Mouse (Mus musculus) left cerebral cortex, postnatal 4 days (tissue): ENCODE results near the gene Syt1. TPM values are rescaled to one million over a fixed set of nuclear protein-coding genes. Genes with fewer than 3 reads are reported as not detected.

Experiments used
- DNase-seq: peaks from one replicate; pipeline ENCODE4 v3.0.0-alpha.2; 2022
- intact Hi-C: fragments of 180-260 bp; cut with DNase I; formaldehyde crosslinking; loops from one replicate; pipeline ENCODE4 v1.15.1; 2025
- total RNA-seq, 2 experiments: library from RNA; stranded (reverse); gene quantifications; 2 replicates each; pipeline ENCODE4 v1.2.3; 2021

The Syt1 gene
- total RNA-seq, 2 experiments from 2014 or later, result 424 to 437 TPM

DNA sequence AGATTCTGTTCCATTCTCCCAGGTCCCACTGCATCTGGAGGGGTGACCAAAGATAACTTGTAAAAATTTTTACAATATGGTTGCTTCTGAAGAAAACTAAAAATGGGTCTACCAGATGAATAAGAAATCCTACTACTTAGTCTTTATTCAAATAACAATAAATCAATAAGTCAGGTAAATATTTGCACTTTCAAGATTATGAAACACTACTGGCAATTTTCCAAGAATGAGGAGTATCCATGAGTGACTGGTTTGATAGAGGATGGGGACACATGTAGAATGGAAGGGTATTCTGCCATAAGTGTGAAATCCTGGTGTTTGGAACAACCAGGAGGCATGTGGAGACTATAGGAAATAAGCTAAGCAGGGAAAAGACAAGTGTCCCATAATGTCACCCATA, 124.0 kb downstream of the Syt1 start:
- intact Hi-C loops, result no loop called here
- no peak for DNase-seq

DNA sequence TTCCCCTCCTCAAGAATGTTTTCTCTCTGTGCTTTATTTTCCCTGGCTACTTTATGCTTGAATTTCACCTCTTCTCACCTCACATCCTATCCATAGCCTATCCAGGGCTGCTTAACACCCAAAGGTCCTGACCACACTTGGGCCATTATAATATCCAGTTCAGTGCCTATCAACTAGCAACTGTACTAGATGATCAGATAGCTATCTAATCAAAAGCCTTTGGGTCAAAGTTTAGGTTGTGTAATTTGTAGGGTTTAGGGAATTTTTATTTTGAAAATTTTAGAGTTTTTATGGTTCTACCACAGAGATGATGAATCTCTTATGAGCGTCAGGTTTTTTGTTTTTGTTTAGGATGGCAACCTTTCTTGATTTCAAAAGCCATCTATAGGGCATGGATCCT, 125.0 kb downstream of the Syt1 start:
- intact Hi-C loops, result no loop called here
- DNase-seq, result no peak

DNA sequence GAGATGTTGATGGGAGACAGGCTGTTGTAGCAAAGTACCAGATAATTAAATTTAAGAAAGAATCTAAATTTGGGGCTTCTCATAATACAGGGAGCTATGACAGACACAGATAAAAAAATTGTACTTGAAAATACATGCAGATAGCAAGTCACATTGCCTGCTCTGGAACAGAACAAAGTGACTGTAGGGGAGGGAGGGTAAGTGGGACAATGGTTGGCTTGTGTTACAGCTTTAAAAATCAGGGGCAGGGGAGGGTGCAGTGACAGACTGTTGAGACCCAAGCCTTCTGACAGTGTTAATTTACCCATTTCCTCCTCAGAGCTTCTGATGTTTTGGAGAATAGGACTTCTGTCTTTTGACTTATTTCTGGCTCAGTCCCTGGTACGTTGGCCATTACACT, 126.3 kb downstream of the Syt1 start:
- intact Hi-C loops, result no loop called here
- no peak for DNase-seq

DNA sequence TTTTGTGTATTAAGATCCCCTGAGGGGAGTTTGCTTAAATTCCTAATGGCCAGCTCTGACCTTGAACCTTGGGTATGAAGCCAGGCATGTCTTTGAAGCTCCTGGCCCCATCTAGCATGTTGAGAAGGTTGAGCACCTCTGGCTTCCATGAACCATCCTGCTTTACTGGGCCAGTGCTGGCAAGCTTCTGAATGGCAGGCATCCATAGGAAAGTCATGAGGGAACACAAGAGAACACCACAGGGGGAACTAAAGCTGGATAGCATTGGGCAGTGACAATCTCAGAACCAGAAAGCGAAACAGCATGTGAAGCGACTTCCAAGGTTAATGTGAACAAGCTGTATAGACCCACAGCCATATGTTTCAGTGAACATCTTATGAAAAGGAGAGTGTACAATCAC, 130.4 kb downstream of the Syt1 start:
- intact Hi-C loops, result no loop called here
- peak; percentile 8 for DNase-seq

DNA sequence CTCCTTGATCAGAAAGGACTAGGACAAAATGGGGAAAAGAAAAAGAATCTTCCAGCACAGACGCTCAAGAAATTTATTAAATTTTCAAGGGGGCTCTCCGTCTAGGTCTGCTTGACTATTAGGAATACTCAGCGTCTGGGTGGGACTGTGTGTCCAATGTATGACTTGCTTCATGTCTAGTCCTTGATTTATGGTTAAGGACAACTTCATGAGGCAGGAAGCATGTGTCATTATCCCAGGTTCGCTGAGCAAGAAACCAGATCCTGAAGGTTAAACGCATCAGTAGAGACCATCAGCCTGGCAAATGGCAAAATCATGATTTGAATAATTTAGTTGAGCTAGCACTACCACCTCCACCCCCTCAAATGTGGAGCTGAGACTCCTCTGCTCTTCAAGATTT, 135.1 kb downstream of the Syt1 start:
- intact Hi-C loops, result no loop called here
- DNase-seq, result no peak

DNA sequence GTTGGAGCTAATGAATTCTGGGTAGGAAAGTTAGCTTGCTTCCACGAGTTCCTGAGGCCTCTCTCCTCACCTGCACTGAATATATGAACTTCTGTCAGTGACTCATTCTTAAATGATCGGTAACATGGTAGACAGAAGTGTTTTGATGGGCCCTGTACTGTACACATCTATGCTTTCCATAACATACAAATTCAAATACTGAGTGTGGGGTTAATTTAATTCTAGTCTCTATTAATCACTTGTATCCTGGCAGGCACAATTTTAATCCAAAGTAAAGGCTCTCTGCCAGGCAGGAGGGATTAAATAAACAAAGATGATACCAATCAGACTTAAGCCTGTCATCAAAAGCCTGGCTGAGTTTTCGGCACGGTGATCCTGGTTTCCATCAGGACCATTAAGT, 136.1 kb downstream of the Syt1 start:
- no peak for DNase-seq
- intact Hi-C loops, result no loop called here

DNA sequence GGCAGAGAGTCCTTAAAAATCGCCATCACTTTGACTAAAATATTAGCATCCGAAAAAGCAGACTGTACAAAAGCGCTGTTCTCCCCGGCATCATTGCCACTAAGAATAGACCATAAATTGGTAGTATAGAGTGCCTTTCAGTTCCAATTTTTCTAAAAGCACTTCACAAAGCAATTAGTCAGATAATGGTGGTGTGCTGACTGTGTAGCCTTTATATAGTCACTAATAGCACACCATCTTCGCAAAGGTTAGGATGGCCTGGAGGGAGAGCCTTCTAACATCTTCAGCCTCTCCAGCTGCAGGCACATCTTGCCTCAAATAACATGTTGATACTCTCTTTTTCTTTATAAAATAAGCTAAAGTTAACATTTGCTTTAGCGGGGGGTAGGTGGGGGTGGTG, 138.4 kb downstream of the Syt1 start:
- intact Hi-C loops, result no loop called here
- no peak for DNase-seq

DNA sequence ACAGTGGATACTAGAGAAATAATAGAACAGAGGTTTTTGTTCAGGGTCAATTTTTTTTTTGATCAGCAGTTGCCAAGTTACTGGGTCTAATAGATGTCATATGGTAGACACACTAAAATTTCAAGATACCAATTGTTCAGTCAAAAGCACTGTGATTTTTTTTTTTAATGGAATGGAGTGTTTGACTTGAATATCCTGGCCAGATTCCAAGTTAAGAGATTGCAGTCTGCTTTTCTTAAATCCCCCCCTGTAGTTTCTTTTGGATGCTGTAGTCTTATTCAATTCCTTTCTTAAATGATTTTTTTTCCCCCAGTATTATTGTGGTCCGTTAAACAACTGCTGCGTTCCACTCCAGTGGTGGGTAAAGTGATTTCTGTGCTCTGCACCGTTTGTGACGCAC, 140.2 kb downstream of the Syt1 start:
- intact Hi-C loops, result no loop called here
- no peak for DNase-seq

DNA sequence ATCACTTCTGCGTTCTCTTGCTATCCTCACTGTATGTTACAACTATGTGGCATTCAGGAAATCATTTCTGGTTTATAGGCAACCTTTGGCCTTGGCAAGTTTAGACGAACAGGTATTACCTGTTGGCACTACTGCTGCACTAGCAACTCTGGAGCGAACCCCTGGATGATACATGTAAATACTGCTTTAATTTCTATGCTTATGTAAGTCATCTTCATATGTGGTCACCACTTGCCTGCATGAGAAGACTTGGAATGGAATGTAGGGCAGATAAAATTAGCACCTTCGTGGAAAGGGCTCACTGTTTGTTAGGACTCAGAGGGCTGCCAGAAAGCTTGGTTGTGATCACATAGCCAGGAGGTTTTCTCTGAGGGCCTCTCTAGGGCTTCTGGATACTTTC, 142.6 kb downstream of the Syt1 start:
- intact Hi-C loops, result no loop called here
- no peak for DNase-seq

DNA sequence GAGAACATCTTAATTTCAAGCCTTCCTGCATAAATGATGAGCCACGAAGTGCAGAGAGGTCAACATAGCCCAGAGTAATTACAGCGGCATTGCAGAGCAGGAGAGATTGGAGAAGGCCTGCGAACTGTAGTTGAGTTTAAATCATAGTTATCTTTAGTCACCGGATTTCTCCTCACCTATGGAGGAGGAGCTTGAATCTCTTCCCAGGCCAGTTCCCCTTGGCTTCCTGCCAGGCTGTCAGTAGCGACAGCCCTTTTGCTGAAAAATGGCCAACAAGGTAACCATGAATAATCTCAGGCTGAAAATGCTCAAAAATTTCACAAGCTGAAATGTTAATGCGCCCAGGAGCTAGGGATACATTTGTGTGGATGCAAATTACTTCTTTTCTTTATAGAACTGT, 143.6 kb downstream of the Syt1 start:
- intact Hi-C loops, result no loop called here
- DNase-seq, result peak; percentile 75

DNA sequence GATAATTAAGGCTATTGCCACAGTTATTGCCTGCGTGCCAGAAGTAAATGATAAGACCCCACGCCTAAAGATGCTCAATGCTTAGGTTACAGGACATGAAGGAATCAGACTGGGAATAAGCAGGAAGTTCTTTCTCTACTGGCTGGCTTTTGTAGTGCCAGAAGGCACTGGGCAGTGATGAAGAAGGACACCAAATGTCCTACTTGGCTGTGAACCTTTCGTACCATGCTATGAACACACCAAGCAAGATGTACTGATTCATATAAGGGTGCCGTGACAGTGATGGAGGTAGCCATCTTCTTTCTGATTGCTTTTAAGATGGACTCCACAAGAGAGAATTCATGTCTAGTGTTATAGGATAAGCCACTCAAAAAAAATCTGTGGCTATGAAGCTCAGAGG, 145.2 kb downstream of the Syt1 start:
- no peak for DNase-seq
- intact Hi-C loops, result no loop called here

DNA sequence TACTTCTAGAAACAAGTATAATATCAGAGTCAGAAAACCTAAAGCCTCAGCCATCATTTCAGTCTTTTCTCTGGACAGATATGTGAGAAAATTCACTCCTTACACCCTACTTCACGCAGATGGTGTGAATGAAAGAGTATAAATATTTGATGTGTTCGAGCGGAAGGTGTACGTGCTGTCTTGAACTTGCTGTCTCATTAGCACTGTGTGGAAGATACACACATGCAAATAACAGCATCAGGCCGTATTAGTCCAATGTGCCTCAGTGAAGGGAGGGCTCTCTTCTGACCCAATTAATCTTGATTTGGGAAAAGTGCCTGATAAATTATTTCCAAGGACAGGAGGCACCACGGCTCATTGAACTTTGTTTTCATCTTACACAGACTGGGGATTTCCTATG, 154.8 kb downstream of the Syt1 start:
- intact Hi-C loops, result no loop called here
- DNase-seq, result no peak

DNA sequence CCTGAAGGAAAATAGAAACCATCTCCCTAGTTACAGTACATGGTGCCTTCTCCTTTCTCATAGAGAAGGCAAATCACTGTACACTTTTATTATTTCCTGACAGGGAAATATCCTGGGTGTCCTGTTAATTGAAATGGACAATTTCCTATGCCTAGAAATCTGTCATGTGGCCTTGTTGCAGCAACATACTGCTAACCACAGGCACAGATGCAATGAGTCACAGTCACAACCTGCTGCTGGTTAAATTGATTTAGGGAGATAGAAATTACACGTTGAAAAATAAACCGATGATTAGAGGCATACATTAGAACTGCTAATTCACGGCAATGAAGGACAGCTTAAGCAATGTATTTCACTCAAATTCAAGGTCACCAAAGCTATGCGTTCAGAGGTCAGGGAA, 158.0 kb downstream of the Syt1 start:
- no peak for DNase-seq
- intact Hi-C loops, result no loop called here

DNA sequence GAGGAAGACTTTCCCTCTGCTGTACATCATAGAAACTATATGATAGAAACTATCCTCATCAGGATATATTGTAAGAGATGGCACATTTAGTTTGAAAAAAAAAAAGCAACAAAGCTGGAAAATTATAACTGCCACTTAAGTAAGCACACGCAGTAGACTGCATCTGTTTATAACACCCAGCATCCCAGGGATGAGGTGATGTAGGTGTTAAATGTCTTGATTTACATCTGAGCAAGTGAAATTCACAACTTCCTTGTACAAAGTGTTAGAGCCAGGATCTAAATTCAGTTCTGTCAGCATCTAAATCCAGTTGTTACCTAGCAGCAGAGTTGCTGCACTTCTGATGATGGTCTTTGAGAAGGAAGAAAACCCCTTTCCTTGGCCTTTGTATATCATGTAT, 173.3 kb downstream of the Syt1 start:
- intact Hi-C loops, result no loop called here
- DNase-seq, result no peak

DNA sequence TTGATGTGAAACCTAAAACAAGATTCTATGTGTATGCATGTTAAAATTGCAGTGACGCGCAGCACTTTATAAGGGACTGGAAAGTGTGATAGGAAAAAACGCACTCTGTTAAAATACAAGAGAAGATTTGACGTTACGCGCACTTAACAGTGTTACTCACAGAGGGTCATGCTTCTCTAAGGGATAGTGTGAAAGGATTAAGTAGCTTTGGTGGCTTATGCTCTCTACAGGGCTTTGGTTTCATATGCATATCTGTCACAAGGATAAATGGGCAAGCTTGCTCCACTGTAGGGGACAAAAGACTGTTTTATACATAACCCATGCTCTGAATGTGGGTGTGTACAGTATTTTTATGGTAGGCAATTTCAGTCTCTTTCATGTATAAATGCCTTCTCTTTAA, 178.5 kb downstream of the Syt1 start:
- DNase-seq, result no peak
- intact Hi-C loops, result no loop called here

DNA sequence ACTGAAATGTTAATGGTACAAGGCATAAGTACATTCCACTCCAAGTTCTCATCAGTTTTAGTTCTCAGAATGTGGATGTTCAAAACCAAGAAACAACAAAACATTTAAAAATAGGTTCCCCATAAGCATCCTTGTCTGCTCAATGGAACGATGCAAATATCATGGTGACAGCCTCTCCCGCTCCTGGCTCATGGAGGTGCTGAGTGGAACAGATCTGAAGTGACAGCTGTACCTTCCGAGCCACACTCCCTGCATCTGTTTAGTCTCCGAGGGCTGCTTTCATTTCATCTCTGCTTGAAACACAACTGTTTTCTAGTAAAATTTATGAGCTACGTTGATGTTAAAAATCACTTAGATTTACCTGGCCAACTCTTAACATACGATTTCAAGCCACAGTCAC, 179.0 kb downstream of the Syt1 start:
- intact Hi-C loops, result no loop called here

DNA sequence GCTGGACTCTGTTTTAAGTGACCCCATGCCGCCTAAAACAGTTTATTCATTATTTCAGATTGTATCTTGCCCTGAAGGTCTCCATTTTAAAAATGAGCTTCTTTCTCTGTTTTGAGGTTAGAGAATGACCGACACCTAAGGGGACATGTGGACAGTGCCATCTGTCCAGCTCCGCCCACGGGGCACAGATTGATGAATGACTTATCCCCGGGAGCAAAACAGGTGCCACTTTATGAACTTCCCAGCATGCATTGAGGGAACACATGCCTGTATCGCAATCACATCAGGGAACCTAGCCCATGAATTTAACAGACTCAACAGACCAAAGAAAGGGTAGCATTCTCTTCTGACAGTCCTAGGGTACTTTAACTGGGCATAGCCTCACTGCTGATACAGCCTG, 188.5 kb downstream of the Syt1 start:
- peak; percentile 33 for DNase-seq
- intact Hi-C loops, result no loop called here

More for the DNA sequence above, 179.0 kb downstream of the Syt1 start:
- peak; percentile 67 for DNase-seq

DNA sequence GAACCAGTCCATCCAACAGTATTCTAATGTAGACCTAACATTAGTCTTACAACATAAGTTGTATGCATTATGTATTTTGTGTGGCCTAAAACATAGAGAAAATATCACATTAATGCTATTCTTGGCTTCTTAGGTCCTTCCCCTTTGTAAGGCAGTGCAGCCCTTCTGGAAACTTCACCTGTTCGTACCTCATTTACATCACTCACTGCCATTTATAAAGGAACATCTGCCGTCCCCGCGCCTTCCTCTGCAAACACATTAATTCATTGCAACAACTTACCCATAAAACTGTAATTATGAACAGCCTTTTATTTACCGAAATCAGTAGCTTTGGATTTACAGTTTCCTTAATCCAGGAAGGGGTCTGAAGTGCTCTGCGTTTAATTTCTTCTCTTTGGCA, 195.4 kb downstream of the Syt1 start:
- no peak for DNase-seq
- intact Hi-C loops, result no loop called here

DNA sequence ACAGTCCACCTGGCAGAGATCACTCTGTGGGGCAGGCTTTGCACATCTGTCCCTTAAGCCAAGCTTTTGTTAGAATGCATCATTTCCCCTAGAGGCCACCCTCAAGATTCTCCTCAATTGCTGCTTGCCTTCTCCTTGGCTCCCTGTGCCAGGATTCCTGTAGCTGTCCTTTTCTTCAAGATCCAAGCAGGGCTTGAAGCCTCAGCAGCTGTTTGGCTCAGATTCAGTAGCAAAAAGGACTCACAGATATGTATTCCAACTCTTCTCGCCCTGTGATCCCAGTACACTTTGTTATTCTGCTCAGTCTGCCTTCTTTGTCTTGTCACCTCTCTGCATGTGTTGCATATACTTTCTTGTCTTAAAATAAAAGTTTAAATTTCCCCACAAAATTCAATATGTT, 206.4 kb downstream of the Syt1 start:
- intact Hi-C loops, result no loop called here
- no peak for DNase-seq

DNA sequence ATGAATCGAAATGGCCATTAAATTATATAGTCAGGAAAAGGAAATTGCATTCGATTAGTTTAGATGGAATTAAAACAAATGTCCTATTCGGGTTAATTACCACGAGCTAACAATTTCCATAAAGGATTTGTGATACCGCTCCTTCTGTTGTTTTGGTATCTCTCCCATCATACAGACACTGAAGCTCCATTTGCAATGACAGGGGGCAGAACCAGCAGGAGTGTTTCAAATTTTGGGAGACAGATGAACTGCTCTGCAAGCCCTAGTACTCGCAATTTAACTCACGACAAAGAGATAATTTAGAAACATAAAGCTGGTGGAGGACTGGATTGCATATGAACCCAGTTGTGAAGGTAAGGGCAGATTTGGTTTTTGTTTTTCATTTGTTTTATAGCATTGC, 210.0 kb downstream of the Syt1 start:
- intact Hi-C loops, result no loop called here
- DNase-seq, result no peak

DNA sequence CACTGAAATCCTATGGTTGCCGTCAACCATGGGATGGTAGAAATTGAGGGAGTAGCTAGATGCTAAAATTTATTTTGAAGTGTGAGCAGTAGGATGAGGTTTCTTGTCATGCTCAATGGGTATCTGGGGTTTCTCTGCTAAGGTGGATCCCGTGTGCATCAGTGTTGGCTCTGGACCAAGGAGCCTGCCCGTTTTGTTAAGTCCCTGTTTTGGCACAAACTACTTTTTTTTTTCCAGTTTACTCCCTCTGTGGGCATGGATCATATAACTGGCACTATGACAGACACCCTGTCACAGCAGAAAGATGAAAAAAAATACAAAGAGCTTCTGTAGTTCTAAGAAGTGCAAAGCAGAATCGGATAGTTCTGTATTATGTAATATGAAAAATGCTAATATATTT, 212.0 kb downstream of the Syt1 start:
- intact Hi-C loops, result no loop called here
- DNase-seq, result peak; percentile 67

DNA sequence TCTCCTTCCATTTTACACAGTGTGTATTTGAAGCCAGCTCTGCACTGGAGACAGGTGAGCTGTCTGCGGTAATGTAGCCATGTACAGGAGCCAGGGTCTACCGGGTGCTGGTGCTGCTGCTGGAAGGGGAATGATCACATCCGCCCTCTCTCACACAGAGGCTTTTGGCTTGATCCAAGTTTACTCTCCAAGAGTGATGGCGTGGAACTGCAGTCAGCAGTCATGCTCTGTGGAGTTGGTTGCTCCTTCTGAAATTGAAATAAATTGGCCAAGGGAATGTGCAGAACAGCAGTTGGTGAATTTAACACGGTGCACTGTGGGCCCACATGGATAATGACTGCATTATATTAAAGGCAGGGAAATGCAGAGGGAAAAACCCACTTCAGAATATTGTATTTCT, 228.0 kb downstream of the Syt1 start:
- intact Hi-C loops, result no loop called here

DNA sequence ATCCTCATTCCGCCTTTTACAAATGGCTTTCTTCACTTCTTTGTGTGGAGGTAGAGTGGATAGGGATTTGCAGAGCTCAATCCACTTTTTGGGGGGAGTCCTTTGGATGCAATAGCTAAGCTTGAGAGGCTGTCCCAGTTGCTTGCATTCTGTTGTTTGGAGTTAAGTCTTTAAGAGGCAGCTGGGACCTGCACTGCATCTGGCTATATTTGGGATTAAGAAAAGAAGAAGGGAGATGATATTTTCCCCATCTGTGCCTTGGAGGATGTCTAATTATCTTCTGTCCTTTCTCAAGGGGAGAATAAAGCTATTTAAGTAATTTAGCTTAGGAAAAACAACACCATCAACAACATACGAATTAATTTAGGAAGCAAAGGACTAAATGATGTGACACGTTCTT, 230.2 kb downstream of the Syt1 start:
- DNase-seq, result no peak
- intact Hi-C loops, result no loop called here

More for the DNA sequence above, 228.0 kb downstream of the Syt1 start:
- DNase-seq, result no peak

DNA sequence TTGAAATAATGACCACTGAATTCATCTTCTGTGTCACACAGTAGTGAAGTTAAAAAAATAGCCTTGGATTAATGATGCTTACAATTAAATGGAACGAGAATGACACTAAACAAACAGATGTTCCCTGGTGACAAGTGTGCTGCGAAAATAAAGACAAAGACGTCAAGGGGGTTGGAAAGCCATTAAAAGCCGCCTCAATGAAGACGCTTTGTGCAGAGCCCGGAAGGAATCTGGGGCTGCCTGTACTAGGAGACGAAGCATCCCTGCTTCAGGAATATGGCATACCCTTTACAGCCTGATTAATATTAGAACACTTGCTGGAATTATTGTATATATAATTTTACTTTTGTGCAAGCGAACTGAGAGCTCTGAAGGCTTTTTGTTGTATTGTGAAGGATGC, 234.0 kb downstream of the Syt1 start:
- DNase-seq, result no peak
- intact Hi-C loops, result no loop called here
